Mouse (Mus musculus) left cerebral cortex, adult 9 months (tissue): ENCODE measurements at regions not wholly inside any gene's neighbourhood (a gene's known extent, or its start where the extent isn't known, plus 50 kb on each side); places are given as distances from the start of the nearest gene placed in this dataset.

ENCODE experiments used
- DNase-seq, 2 experiments: peaks; one replicate each; pipeline ENCODE4 v3.0.0; 2022; ENCODE audit warnings: low spot score in 2 of 2

GRCm38 (mm10) chr3:21512081-21512480 is 564.4 kb upstream of the Tbl1xr1 start:
- no peak for DNase-seq

- peak in 1 of 2 experiments; percentile 31 for DNase-seq
Measured at GRCm38 (mm10) chr3:21524426-21524937, 552.0 kb upstream of the Tbl1xr1 start.

- DNase-seq: no peak
Measured at GRCm38 (mm10) chr3:21530862-21531261, 545.6 kb upstream of the Tbl1xr1 start.

GRCm38 (mm10) chr3:21539138-21539537 is 537.3 kb upstream of the Tbl1xr1 start:
- no peak for DNase-seq

- DNase-seq: peak; percentile 71 to 73
Measured at GRCm38 (mm10) chr3:21544456-21544855, 532.0 kb upstream of the Tbl1xr1 start.

GRCm38 (mm10) chr3:21545156-21545893 is 531.1 kb upstream of the Tbl1xr1 start:
- DNase-seq: no peak

- DNase-seq: no peak
Measured at GRCm38 (mm10) chr3:21546411-21546810, 530.0 kb upstream of the Tbl1xr1 start.

GRCm38 (mm10) chr3:21549671-21550070 is 526.8 kb upstream of the Tbl1xr1 start:
- no peak for DNase-seq

- peak; percentile 57 to 69 for DNase-seq
Measured at GRCm38 (mm10) chr3:21553159-21553758, 523.2 kb upstream of the Tbl1xr1 start.

- no peak for DNase-seq
Measured at GRCm38 (mm10) chr3:21553859-21554258, 522.6 kb upstream of the Tbl1xr1 start.

GRCm38 (mm10) chr3:21557963-21558441 is 518.5 kb upstream of the Tbl1xr1 start:
- DNase-seq: peak in 1 of 2 experiments; percentile 73

- no peak for DNase-seq
Measured at GRCm38 (mm10) chr3:21562771-21563312, 513.6 kb upstream of the Tbl1xr1 start.

- no peak for DNase-seq
Measured at GRCm38 (mm10) chr3:21563454-21563853, 513.0 kb upstream of the Tbl1xr1 start.

GRCm38 (mm10) chr3:21564211-21564781 is 512.2 kb upstream of the Tbl1xr1 start:
- DNase-seq: peak; percentile 76 to 88

- no peak for DNase-seq
Measured at GRCm38 (mm10) chr3:21564847-21565485, 511.5 kb upstream of the Tbl1xr1 start.

GRCm38 (mm10) chr3:21569721-21570120 is 506.7 kb upstream of the Tbl1xr1 start:
- DNase-seq: peak; percentile 59 to 62

- no peak for DNase-seq
Measured at GRCm38 (mm10) chr3:21578635-21579034, 497.8 kb upstream of the Tbl1xr1 start.

GRCm38 (mm10) chr3:21582122-21582521 is 494.3 kb upstream of the Tbl1xr1 start:
- no peak for DNase-seq

GRCm38 (mm10) chr3:21585767-21586166 is 490.7 kb upstream of the Tbl1xr1 start:
- DNase-seq: no peak

- DNase-seq: no peak
Measured at GRCm38 (mm10) chr3:21606846-21607245, 469.6 kb upstream of the Tbl1xr1 start.

- no peak for DNase-seq
Measured at GRCm38 (mm10) chr3:21610231-21610630, 466.2 kb upstream of the Tbl1xr1 start.

GRCm38 (mm10) chr3:21621745-21622144 is 454.7 kb upstream of the Tbl1xr1 start:
- DNase-seq: no peak
